Mouse (Mus musculus) urinary bladder, postnatal 10 days (tissue): ENCODE measurements around the gene Blvra.
"Not testable (repeated sequence)": the region's sequence is repeated elsewhere in the genome, so short reads cannot be mapped to it uniquely, and the experiment has no call there.

Experiments used
- DNase-seq: peaks from one replicate; pipeline ENCODE4 v3.0.0; 2022; ENCODE audit warnings: low spot score

Gene Blvra

DNA sequence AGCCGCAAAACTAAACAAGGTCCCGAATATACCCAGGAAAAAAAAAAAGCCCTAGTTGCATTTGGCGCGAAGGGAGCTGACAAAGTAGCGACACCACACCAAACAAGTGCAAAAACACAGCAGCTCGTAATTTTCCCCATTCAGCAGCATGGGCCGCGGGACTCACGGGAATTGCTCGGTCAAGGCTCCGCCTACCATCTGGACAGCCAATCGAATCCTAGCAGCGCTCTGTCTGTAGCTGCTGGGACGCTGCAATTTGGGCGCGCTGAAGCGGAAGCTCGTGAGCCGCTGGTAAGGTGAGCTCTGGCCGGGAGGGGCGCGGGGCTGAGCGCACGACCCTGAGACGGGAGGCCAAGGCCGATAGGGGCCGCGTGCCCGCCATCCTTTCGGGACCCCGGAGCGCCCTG, at the start of gene Blvra:
Gene Blvra, plus strand, starts transcription at position 231 of the 407 bp plus-strand sequence.
- DNase-seq = peak; percentile 46

- no peak for DNase-seq
Measured at GRCm38 (mm10) chr2:127035006-127035605, 35.4 kb upstream of the Blvra start.

DNA sequence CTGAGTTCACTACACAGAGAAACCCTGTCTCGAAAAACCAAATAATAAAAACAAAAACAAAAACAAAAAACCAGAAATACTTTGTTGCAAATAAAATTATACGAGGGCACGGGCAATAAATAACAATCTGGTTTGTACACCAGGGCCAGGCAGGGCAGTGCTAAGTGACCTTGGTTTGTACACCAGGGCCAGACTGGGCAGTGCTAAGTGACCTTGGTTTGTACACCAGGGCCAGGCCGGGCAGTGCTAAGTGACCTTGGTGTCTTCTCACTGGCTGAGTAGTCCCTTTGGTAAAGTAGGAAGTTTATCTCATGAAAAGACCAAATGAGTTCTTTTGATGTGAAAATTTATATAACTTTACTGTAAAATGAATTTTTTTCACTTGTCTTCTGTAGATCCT, 33.2 kb upstream of the Blvra start:
- no peak for DNase-seq

DNA sequence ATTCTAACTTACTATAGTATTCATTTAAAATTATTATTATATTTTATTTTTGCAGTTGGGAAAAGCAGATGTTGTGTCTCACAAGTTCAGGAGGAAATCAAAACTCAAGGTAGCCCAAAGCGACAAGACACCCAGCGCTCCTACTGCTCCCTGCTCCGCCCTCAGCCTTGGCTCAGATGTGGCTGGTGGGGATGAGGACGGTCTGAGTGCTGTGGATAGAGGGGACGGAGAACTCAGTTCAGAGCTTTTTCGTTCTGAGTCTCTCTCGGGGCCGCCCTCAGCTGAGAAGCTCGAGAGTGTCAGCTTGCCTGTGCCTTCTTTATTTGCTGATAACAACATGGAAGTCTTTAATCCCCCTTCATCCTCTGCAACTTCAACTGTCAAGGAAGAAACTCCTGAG, 9.0 kb upstream of the Blvra start:
- DNase-seq = no peak

DNA sequence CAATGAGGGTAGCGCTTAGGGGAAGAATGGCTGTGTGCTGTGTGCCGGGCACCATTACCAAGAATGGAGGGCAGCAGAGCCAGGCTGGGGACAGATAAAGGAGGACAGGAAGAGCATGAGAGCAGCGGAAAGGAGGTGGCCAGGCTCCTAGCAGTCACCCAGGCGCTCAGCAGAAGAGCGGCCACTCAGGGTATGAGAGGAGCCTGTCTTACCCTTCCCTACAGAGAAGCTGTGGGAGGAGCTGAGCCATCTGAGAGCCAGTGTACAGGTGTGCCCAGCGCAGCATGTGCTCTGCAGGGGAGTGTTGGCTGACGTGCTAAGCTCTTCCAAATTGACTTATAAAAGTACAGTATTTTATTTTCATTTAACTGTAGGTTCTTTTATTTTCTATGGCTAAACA, 1.7 kb upstream of the Blvra start:
- no peak for DNase-seq

- no peak for DNase-seq
Measured at GRCm38 (mm10) chr2:127069781-127070434, 557 bp upstream of the Blvra start.

DNA sequence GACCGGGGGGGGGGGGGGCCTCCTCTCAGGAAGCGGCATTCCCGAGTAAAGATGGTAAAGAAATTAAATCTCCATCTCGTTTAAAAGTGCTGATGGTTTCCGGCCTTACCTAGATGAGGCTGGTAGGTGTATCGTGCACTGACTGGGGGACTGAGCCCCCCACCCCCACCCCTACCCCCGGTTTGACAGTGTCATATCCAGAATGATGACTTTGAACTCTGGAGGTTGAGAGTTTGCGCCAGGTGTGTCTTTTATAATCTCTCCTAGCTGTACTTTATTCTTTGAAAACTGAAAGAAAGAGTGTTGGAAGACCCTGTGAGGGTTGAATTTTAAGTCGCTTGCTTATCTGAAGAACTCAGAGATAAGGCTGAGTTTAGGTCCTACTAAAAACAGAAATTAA, 414 bp downstream of the Blvra start:
- DNase-seq = no peak

GRCm38 (mm10) chr2:127074116-127074515, 3.7 kb downstream of the Blvra start:
- DNase-seq = no peak

GRCm38 (mm10) chr2:127077611-127078010, 7.1 kb downstream of the Blvra start:
- no peak for DNase-seq

- not testable (repeated sequence) for DNase-seq
Measured at GRCm38 (mm10) chr2:127079066-127079465, 8.6 kb downstream of the Blvra start.

DNA sequence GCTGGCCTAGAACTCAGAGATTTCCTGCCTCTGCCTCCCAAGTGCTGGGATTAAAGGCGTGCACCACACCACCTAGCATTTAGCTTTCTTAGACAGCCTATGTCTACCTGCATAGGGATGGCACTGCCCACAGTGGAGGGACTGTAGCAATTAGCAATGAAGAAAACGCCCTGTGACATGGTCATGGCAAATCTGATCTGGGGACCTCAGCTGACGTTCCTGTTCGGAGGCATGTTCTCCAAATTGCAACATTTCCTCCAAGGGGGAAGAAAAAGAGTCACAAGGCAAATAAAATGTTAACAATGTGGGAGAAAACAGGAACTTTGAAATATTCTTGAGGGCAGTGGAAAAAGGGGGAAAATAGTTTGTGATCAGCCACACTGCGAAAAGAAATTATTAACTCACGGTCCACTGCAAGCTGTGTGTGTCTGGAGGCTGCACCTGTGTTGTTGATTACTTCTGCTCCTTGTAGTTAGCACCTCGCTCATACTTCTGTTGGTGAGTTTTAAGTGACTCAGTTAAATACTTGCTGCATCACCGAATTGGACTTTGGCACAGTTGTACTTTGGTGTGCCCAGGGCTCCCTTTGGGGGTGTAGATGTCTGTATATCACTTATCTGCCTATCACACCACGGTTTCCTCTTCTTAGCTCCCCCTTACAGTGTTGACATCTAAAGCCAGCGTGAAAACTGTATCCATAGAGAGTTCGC, 9.6 kb downstream of the Blvra start:
- DNase-seq = no peak

DNA sequence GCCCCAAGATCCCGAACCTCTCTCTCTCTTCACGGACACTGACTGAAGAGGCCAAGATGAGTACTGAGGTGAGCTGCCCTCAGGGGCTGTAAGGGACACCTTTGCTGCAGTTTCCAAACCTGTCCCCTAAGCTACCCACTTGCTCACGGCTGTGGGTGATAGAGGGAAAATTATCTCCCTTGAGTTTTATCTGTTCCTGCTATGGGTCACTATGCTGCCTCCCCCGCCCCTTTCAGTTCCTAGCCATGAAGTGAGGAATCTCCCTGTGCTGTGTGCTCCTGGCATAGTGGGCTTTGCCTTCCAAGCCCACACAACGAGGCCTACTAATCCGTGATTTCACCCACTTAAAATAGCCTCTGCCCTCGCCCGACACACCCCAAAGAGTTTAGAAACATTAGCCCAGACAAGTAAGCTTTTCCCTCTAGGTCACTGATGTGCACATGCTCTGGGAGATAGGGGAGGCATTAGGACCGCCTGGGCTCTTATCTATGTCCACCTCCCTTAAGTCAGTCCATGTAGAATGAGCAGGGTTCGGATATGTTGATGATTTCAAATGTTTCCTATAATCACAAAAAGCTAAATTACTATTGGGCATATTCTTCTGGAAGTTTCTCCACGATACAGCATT, 10.2 kb downstream of the Blvra start:
- no peak for DNase-seq

GRCm38 (mm10) chr2:127086235-127086634, 15.8 kb downstream of the Blvra start:
- DNase-seq = no peak

DNA sequence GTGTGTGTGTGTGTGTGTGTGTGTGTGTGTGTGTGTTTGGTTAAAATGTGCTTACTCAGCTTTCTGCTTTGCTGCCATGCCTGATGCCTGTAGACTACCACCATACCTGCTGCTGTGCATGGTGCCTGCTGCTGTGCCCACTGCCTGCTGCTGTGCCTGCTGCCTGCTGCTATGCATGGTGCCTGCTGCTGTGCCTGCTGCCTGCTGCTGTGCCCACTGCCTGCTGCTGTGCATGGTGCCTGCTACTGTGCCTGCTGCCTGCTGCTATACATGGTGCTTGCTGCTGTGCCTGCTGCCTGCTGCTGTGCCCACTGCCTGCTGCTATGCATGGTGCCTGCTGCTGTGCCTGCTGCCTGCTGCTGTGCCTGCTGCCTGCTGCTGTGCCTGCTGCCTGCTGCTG, 19.7 kb downstream of the Blvra start:
- not testable (repeated sequence) for DNase-seq

GRCm38 (mm10) chr2:127092000-127092399, 21.5 kb downstream of the Blvra start:
- DNase-seq = no peak

GRCm38 (mm10) chr2:127108986-127109385, 38.5 kb downstream of the Blvra start:
- no peak for DNase-seq

- DNase-seq = no peak
Measured at GRCm38 (mm10) chr2:127121591-127122235, 51.2 kb downstream of the Blvra start.

DNA sequence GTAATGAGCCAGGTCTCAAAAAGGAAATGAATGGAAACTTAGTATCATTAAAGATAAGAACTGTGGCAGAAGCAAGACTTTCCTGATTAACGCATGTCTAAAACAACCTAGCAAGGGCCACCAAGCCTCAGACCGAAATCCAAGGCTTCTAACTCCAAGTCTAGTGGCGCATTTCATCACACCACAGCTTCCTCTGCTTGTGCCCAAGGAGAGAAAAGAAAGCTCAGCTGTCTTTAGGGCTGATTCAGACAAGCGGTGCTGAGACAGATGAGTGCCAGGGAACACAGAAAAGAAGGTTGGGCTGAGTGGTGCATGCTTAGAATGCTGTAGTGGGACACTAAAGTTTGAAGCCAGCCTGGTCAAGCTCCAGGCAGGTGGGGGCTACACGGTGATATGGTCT, 58.5 kb downstream of the Blvra start:
- no peak for DNase-seq

- DNase-seq = no peak
Measured at GRCm38 (mm10) chr2:127131353-127131752, 60.9 kb downstream of the Blvra start.

- DNase-seq = peak; percentile 82
Measured at GRCm38 (mm10) chr2:127133621-127134461, 63.4 kb downstream of the Blvra start, which contains the start of gene Ncaph. Ncaph (minus strand) TSS chr2:127133954.

DNA sequence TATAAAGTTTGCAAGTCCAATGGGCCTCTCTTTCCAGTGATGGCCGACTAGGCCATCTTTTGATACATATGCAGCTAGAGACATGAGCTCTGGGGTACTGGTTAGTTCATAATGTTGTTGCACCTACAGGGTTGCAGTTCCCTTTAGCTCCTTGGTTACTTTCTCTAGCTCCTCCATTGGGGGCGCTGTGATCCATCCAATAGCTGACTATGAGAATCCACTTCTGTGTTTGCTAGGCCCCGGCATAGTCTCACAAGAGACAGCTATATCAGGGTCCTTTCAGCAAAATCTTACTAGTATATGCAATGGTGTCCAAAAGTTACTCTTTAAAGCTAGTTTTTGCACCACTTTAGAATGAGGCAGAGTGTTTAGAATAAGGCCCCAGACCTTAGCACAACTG, 64.8 kb downstream of the Blvra start:
- not testable (repeated sequence) for DNase-seq
